Mouse (Mus musculus) large intestine, adult 2 months (tissue): Measurements from ENCODE around the gene Bcor. TPM values are rescaled to one million over a fixed set of nuclear protein-coding genes. Genes with fewer than 3 reads are reported as not detected.

Experiments used
- DNase-seq: peaks from one replicate; pipeline ENCODE4 v3.0.0-alpha.2; 2012; ENCODE audit warnings: low read depth, low spot score
- WGBS: fragments of 180-500 bp; shearing (Covaris S2); methylation state at CpG from one replicate; pipeline ENCODE4 v1.1.7; 2018; 5-methylcytosine and 5-hydroxymethylcytosine counted together
- polyA plus RNA-seq: library from polyadenylated mRNA; depleted of rRNA; stranded (reverse); fragments of >200 nt; gene quantifications from 2 replicates; pipeline ENCODE4 v1.2.3, GENCODE M21; 2012

Gene Bcor
- polyA plus RNA-seq, 1 experiment: 5.5 TPM

GRCm38 (mm10) chrX:12077601-12077980 lies 82.6 kb downstream of the Bcor start:
- DNase-seq: no peak
- 6% methylated on average over 22 of the region's 22 CpGs for WGBS

DNA sequence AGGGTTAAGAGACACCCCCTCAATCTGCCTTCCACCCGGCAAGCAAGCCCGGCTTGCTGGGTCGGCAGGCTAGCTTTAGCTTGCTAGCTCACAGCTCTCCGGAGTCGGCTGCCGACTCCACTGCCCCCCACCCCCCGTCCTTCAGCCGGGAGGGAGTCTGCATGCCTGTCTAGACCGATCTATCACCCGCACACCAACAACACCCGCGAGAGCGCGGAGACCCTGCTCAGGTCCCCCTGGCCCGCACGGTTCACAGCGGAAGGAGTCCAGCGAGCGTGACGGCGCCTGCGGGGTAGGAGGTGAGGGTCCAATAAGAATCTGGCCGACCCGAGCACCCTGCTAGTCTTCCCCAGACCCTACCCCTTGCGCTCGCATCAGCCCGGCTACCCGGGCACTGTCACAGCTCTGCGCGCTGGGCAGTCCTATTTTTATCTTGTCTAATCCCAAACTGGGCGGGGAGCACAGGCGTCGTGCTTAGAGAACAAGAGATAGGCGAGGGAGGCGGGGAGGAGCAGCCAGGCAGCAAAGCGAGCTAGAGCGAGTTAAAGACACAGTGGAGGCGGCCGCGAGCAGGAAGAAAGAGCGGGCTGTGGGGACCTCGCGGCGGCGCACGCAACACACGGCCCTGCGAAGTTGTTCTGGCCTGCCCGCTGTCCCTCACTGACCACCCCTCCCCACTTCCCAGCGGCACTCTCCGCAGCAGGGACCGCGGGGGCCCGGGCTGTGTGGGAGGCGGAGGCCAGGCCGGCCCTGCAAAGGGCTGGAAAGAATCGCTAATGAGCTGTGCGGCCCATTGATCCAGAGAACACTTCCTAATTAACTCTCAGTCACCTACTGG lies 83.2 kb downstream of the Bcor start:
- DNase-seq: no peak
- WGBS: 4% methylated on average over 58 of the region's 58 CpGs

DNA sequence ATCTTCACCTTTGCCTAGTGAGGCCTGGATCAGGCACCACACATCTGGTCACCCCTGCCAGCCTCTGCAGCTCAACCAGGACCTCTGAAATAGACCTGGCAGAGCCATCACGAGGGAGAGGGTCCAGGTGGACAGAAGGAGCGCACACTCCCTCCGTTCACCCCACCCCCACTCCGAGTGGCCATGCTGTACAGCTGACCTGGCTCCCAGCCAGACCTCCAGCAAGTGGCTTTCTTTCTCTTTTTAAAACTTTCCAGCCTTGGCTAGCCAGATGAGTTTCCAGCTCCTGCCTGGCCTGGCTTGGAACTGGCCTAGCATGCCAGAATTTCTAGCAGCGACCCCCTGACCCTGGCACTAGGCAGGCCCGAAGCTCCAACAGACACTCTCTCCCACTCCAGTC lies 87.4 kb downstream of the Bcor start:
- no peak for DNase-seq
- 14% methylated on average over 6 of the region's 6 CpGs for WGBS

GRCm38 (mm10) chrX:12068978-12069724 lies 91.0 kb downstream of the Bcor start:
- DNase-seq: no peak
- 8% methylated on average over 26 of the region's 26 CpGs for WGBS

DNA sequence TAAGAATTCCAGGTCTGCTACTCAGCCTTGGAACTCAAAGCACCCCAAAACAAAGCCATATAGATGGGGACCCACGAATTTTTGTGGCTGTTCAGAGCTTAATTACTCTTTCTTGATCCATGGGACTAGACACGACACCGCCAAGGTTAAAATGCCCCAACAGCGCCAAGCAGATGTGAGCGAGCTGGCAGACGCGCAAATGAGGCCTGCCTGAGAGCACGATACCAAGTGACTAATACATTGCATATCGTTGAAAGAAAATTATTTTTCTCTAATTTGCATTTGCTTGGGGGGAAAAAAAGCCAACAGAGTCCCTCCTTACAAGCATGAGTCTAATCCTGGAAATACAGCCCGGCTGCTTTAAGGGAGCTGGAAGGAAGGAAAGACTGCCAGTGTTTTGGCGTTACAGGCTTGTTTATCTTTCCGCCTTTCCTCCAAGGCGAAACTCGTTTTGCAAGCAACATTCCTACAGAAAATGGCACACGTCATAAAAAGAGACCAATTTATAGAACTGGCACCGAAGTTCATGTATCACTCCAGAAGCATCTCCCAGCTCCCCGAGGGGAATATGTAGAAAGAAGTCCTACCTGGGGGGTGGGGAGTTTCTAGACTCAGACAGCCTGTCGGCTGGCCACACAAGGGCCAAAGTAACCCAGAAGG lies 92.2 kb downstream of the Bcor start:
- DNase-seq: no peak
- 14% methylated on average over 18 of the region's 18 CpGs for WGBS

GRCm38 (mm10) chrX:12067031-12067430 lies 93.1 kb downstream of the Bcor start:
- no peak for DNase-seq
- WGBS: 59% methylated on average over 6 of the region's 6 CpGs

GRCm38 (mm10) chrX:12065782-12066181 lies 94.4 kb downstream of the Bcor start:
- no peak for DNase-seq
- 35% methylated on average over 9 of the region's 9 CpGs for WGBS

GRCm38 (mm10) chrX:12062932-12063260 lies 97.3 kb downstream of the Bcor start:
- WGBS: 66% methylated on average over 6 of the region's 6 CpGs
- DNase-seq: no peak

- DNase-seq: no peak
These were observed 97.8 kb downstream of the Bcor start for GRCm38 (mm10) chrX:12062121-12062931.

DNA sequence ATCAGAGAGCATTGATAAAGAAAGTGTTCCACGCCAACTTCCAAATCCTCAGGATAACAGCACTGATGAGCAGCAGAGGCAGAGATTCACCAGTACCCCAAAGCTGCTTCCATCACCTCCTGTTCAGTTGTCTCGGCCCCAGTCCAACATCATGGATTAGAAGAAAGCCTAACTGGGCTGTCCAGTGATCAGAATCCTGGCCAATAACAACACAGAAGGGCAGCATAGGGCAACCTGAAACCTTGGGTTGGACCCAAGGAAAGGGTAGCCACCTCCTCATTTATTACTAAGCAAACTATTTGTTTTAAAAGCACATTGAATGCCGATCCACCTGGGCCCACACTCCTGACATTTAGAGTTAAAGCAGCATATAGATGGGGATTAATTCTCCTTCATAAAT lies 99.3 kb downstream of the Bcor start:
- 66% methylated on average over 3 of the region's 3 CpGs for WGBS
- no peak for DNase-seq

More at GRCm38 (mm10) chrX:12062121-12062931, 97.8 kb downstream of the Bcor start:
- WGBS: 51% methylated on average over 24 of the region's 24 CpGs

DNA sequence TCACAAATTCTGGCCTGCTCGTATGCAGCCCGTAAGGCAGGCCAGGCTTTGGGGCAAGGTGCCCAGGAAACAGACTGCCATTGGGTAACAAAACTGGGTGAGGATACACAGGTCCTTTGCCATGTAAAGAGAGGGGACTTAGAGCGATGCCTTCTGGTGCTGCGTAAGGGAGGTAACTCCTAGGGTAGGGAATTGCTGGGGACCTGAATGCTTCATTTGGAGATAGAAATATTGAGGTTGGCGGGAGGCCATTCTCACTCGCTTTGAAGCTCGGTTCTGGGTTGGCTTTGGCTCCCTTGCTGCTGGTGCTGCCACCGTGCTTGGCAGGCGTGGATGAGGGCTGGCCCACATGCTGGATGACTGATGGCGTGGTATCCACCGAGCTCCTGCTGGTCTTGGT lies 102.9 kb downstream of the Bcor start:
- WGBS: 91% methylated on average over 11 of the region's 11 CpGs

GRCm38 (mm10) chrX:12053315-12053914 lies 106.7 kb downstream of the Bcor start:
- DNase-seq: no peak
- 60% methylated on average over 9 of the region's 9 CpGs for WGBS

More for the DNA sequence above, 102.9 kb downstream of the Bcor start:
- DNase-seq: no peak

- WGBS: 100% methylated on average over 1 of the region's 1 CpGs
- no peak for DNase-seq
These were observed 107.5 kb downstream of the Bcor start for GRCm38 (mm10) chrX:12052651-12053050.

DNA sequence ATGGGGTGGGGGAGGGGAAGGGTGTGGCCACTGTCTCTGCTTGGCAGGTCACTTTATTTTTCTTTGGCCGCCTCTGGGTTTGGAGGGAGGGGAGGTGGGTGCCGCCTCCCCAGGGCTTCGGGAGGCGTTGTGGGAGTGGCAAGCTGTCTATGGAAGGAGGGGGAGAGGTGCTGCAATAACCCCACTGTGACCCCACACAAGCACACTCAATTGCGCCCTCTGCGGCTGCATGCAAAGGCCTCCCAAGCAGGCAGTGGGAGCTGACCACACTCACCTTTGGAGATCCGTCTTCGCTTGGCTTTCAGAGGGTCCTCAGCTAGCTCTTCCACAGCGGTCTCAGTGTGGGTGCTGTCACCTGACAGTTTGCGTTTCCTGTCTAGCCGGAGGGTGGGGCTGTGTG lies 111.4 kb downstream of the Bcor start:
- DNase-seq: no peak
- WGBS: 59% methylated on average over 11 of the region's 11 CpGs

DNA sequence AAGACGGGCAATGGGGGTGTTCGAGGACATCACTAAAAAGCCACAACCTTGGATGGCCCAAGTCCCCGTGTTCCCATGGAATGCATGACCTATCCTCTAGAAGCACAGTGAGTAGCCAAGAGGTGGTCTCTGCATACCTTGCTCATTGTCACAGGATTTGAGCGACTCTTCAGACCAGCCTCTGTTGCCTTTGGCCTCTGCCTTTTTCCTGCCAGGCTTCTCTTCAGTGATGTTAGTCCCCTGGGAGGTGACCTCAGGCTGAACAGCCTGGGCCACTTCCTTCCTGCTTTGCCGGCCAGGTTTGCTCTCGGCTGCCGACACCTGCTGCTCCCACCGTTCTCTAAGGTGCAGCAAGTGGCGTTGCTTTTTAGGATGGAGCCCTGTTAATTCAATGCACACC lies 112.0 kb downstream of the Bcor start:
- WGBS: 45% methylated on average over 9 of the region's 9 CpGs
- no peak for DNase-seq

- DNase-seq: no peak
- 57% methylated on average over 16 of the region's 16 CpGs for WGBS
These were observed 112.8 kb downstream of the Bcor start for GRCm38 (mm10) chrX:12047223-12047911.

DNA sequence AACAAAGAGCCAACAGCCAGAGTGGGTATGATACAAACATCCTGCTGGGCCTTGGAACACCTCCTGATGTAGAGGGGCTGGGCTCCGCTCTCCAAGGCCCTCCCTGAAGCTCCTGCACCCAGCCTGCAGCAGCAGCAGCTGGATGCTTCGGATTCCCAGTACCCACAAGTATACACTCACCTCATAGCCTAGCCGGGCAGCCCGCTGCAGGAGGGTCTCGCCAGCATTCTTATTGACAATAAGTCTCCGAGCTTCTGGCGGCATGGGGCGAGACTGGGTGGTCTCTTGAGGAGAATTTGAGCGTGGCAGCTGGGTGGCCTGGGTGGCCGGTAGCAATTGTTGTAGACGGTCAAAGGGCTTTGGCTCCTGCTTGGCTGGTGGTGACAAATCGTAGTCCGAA lies 113.5 kb downstream of the Bcor start:
- WGBS: 73% methylated on average over 13 of the region's 13 CpGs

GRCm38 (mm10) chrX:12043352-12043751 lies 116.8 kb downstream of the Bcor start:
- WGBS: 46% methylated on average over 14 of the region's 14 CpGs
- DNase-seq: peak; percentile 11

More for the DNA sequence above, 113.5 kb downstream of the Bcor start:
- no peak for DNase-seq

DNA sequence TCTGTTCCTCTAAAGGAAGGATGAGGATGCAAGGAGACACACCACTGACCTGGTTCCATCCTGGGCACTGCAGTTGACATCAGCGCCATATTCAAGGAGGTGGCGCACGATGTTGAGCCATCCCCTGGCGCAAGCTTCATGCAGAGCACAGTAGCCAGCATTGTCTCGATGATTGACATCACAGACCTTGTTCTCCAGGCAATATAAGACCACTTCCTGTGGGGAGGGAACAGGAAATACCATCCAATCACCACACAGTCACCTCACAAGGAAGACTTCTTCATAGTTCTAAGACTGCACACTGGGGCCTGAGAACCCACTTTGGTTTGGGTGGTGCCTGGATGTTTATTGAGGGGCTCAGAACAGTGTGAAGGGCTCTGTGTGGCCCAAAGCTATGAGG lies 118.7 kb downstream of the Bcor start:
- WGBS: 91% methylated on average over 5 of the region's 5 CpGs
- DNase-seq: no peak
